Mouse (Mus musculus) kidney, adult 9 months (tissue): ENCODE measurements at regions not wholly inside any gene's neighbourhood (a gene's known extent, or its start where the extent isn't known, plus 50 kb on each side); places are given as distances from the start of the nearest gene placed in this dataset.

Experiments
- DNase-seq: peaks from one replicate; pipeline ENCODE4 v3.0.0; 2022

GRCm38 (mm10) chrX:17818325-17818724 lies 246.2 kb upstream of the Fundc1 start:
- DNase-seq: no peak

GRCm38 (mm10) chrX:17817651-17818050 lies 245.5 kb upstream of the Fundc1 start:
- DNase-seq: no peak

GRCm38 (mm10) chrX:17788048-17788447 lies 215.9 kb upstream of the Fundc1 start:
- DNase-seq: peak; percentile 64

- no peak for DNase-seq
Measured at GRCm38 (mm10) chrX:17775886-17776285, 203.8 kb upstream of the Fundc1 start.

GRCm38 (mm10) chrX:17752823-17753222 lies 180.7 kb upstream of the Fundc1 start:
- no peak for DNase-seq

- DNase-seq: no peak
Measured at GRCm38 (mm10) chrX:17751466-17751865, 179.3 kb upstream of the Fundc1 start.

GRCm38 (mm10) chrX:17730233-17730632 lies 158.1 kb upstream of the Fundc1 start:
- DNase-seq: no peak

GRCm38 (mm10) chrX:17725780-17726220 lies 153.7 kb upstream of the Fundc1 start:
- DNase-seq: no peak

GRCm38 (mm10) chrX:17724990-17725779 lies 153.1 kb upstream of the Fundc1 start:
- DNase-seq: no peak

- no peak for DNase-seq
Measured at GRCm38 (mm10) chrX:17724398-17724797, 152.3 kb upstream of the Fundc1 start.

GRCm38 (mm10) chrX:17721866-17722625 lies 149.9 kb upstream of the Fundc1 start:
- peak; percentile 44 for DNase-seq

- no peak for DNase-seq
Measured at GRCm38 (mm10) chrX:17714534-17714933, 142.4 kb upstream of the Fundc1 start.

- DNase-seq: no peak
Measured at GRCm38 (mm10) chrX:17712919-17713318, 140.8 kb upstream of the Fundc1 start.

- DNase-seq: no peak
Measured at GRCm38 (mm10) chrX:17712475-17712874, 140.3 kb upstream of the Fundc1 start.
